Mouse (Mus musculus): ENCODE data around the gene Sez6l.

Gene Sez6l

GRCm38 (mm10) chr5:112432033-112432432, 145.0 kb downstream of the Sez6l start:
- ChIA-PET POLR2A (interaction anchor here in 1 of 4 experiments (1.2 kb wide), 1 partner anchor 178 kb away, joined by 3 read pairs; no protein-coding TSS in a partner anchor), CTCF (interaction anchor here in 1 of 4 experiments (1.0 kb wide), 1 partner anchor 214 kb away, joined by 3 read pairs; no protein-coding TSS in a partner anchor)

DNA sequence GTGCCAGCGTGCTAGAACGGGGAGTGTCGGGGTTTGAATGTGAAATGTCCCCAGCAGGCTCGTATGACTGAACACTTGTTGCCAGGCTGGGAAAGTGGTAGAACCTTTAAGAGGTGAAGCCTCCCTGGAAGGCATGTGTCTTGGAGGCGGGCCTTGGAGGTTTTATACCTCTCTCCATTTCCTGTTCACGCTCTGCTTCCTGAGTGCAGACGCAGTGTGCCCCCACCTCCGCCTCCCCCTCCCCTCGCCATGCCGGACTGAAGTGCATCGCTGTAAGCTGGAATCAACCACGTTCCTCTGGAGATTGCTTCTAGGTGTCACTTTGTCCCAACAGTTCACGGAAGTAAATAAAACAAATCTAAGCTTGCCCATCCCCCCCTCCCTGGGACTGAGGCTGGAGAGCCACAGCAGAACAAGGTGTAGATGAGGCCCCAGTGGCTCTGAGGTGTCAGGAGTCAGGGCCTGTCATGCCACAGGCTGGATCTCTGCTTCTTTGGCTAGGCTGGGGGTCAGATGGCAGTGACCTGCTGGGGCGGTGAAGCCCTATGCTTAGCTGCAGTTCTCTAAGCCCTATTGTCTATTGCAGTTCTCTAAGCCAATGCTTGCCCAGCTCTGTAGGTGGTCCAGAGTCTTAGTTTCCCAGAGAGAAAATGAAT, 145.7 kb downstream of the Sez6l start:
- ChIA-PET POLR2A (interaction anchor here in 1 of 4 experiments (0.6 to 1.2 kb wide), 2 partner anchors 179 to 246 kb away, joined by 3 read pairs; no protein-coding TSS in a partner anchor), CTCF (interaction anchor here in 2 of 4 experiments (0.6 to 1.0 kb wide), 4 partner anchors 36 to 648 kb away, joined by 3 read pairs; no protein-coding TSS in a partner anchor)

GRCm38 (mm10) chr5:112428944-112429343, 148.0 kb downstream of the Sez6l start:
- ChIA-PET CTCF (interaction anchor here in 3 of 4 experiments (1.3 to 1.7 kb wide), 3 partner anchors 23 to 188 kb away, joined by 4 to 7 read pairs (median 7); no protein-coding TSS in a partner anchor), POLR2A (interaction anchor here in 1 of 4 experiments (0.6 kb wide), 1 partner anchor 199 kb away, joined by 3 read pairs; no protein-coding TSS in a partner anchor)

DNA sequence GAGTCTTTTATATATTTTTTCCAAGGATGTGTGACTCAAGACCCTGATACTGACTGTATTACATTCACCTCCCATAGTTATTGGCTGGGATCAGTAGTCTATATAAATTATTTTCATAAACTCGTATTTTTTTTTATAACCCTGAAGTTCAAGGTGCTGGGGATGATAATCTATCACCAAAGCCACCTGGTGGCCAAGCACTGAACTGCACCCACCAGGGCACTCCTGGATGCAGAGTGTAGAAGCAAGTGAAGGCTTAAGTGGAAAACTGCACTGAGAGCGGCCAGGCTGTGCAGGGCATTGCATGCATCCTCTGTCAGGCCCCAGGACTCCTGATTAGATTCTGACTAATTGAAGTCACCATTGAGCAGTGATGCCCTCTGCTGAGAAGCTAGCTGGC, 149.7 kb downstream of the Sez6l start:
- ChIA-PET POLR2A (no interaction called here), CTCF (interaction anchor here (0.8 to 1.7 kb wide), 4 partner anchors 22 to 578 kb away, joined by 3 to 7 read pairs (median 4); partner anchors contain the start of gene Gm6588 (in 1 of the 4))

DNA sequence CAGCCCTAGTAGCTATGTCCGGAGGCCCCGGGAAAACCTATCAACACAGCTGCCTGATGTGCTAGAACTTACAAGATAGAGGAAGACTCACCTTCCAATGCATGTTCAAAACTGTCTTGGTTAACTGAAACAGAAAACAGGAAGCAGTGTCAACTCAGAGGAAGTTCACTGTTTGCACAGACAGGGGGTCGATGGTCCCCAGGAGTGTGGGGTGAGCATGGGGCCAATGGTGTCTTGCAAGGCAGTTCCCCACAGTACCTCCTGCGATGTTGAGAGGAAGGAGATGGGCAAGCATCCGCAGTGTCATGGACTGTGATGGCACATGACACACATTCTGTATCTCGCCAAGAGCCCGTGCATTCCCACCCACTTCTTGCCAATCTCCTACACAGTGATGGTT, 150.3 kb downstream of the Sez6l start:
- ChIA-PET POLR2A (interaction anchor here in 1 of 4 experiments (1.7 kb wide), 1 partner anchor 15 kb away, joined by 6 read pairs; no protein-coding TSS in a partner anchor), CTCF (interaction anchor here in 3 of 4 experiments (0.6 to 1.8 kb wide), 5 partner anchors 15 to 223 kb away, joined by 3 to 10 read pairs (median 3); no protein-coding TSS in a partner anchor)

DNA sequence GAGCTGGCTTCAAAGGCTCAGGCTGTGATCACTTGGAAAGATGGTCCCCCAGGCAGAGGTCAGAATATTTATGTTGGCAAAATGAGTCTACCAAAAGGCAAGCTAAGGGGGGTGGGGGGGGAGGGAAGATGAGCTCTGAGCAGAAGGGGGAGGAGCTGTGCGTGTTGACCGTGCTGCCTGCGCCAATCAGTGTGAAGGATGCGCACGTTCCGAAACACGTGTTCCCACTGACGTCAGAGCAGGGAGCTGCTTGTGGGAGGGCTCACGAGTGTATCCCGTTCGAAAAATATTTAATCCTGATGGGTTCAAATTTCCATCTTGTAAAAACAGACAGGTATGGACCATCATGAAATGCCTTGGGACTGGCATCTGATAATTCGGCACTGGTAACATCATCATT, 157.4 kb downstream of the Sez6l start:
- CTCF ChIA-PET, result interaction anchor here in 2 of 4 experiments (0.6 to 0.7 kb wide), 4 partner anchors 26 to 763 kb away, joined by 3 to 4 read pairs (median 3); no protein-coding TSS in a partner anchor

DNA sequence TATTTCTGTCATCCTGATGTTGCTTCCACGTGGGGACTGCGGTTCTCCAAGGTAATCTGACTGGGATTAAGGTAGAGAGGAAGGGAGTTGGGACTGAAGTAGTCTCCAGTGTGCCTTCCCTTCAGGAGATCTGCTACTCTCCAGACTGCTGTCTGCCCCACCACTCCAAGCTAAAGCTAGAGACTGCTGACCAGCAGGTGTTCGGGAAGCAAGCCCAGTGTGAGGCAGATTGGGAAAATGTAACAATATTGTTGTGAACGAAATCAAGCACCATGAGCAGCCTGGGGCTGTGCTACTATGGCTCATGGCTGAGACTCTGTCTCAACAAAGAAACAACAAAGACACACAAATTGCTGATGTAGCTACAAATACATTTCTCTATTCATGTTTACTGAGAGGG, 159.0 kb downstream of the Sez6l start:
- CTCF ChIA-PET, result interaction anchor here in 1 of 4 experiments (1.3 kb wide), 1 partner anchor 8 kb away, joined by 3 read pairs; no protein-coding TSS in a partner anchor
- POLR2A ChIA-PET, result no interaction called here

More for the DNA sequence above, 157.4 kb downstream of the Sez6l start:
- POLR2A ChIA-PET, result interaction anchor here in 2 of 4 experiments (0.7 to 1.0 kb wide), 3 partner anchors 10 to 276 kb away, joined by 3 to 4 read pairs (median 3); no protein-coding TSS in a partner anchor

GRCm38 (mm10) chr5:112416673-112417072, 160.3 kb downstream of the Sez6l start:
- CTCF ChIA-PET, result no interaction called here
- POLR2A ChIA-PET, result interaction anchor here in 1 of 4 experiments (0.7 kb wide), 1 partner anchor 14 kb away, joined by 4 read pairs; no protein-coding TSS in a partner anchor

DNA sequence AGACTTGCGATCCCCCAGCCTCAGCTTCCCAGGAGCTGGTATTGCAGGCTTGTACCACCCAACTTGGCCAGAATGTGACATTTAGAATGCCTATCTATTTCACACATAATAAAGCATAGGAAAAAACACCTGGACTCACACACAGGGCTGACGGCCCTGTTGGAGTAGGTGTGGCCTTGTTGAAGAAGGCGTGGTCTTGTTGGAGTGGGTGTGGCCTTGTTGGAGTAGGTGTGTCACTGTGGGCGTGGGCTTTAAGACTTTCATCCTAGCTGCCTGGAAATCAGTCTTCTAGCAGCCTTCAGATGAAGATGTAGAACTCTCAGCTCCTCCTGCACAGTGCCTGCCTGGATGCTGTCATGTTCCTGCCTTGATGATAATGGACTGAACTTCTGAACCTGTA, 164.2 kb downstream of the Sez6l start:
- POLR2A ChIA-PET, result interaction anchor here in 1 of 4 experiments (0.7 kb wide), 1 partner anchor 821 kb away, joined by 3 read pairs; no protein-coding TSS in a partner anchor
- CTCF ChIA-PET, result interaction anchor here in 1 of 4 experiments (1.3 to 1.4 kb wide), 2 partner anchors 11 to 199 kb away, joined by 3 read pairs; no protein-coding TSS in a partner anchor

- ChIA-PET POLR2A (interaction anchor here in 2 of 4 experiments (0.7 to 2.0 kb wide), 5 partner anchors 11 to 30 kb away, joined by 3 to 6 read pairs (median 4); no protein-coding TSS in a partner anchor), CTCF (interaction anchor here in 2 of 4 experiments (1.2 to 1.4 kb wide), 3 partner anchors 10 to 198 kb away, joined by 3 read pairs; no protein-coding TSS in a partner anchor)
Observed at GRCm38 (mm10) chr5:112411514-112412335, 165.3 kb downstream of the Sez6l start.

DNA sequence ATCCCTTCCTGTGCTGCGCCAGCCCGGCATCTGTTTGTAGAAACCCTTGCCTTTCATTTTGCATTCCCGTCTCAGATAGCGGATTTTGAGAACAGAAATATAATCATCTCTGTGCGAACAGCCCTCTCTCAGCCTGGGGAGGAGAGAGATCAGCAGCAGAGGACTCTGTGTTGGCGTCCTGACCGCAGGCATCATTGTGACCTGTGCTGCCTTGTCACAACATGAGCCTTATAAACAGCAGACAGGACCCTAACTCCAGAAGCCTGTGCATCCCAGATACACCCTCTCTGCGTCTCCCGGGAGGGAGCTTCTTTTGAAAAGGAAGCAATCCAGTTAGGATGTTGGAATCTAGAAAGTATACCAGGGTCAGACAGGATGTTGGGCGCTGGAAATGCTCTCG, 165.9 kb downstream of the Sez6l start:
- CTCF ChIA-PET, result interaction anchor here in 1 of 4 experiments (1.2 kb wide), 1 partner anchor 15 kb away, joined by 3 read pairs; no protein-coding TSS in a partner anchor

DNA sequence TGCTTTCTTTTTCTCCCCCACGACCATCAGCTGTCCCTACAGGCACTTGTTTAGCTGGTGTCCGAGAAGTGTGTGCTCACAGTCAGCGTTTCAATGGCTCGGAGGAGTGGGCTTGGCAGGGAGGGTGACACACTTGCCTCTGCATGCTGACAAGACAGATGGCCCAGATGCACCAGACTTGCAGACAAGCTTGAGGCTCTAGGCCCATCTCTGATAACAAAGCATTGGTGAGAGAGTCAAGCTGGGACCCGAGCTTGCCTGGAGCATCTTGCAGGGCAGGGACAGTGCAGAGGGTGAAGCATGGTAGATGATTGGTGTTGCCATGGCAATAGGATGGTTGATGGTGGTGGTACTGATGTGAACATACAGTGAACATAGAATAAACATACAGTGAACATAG, 167.7 kb downstream of the Sez6l start:
- ChIA-PET CTCF (no interaction called here), POLR2A (interaction anchor here in 1 of 4 experiments (1.5 kb wide), 1 partner anchor 10 kb away, joined by 4 read pairs; no protein-coding TSS in a partner anchor)

More for the DNA sequence above, 165.9 kb downstream of the Sez6l start:
- POLR2A ChIA-PET, result interaction anchor here in 2 of 4 experiments (1.1 to 2.0 kb wide), 4 partner anchors 10 to 30 kb away, joined by 3 to 6 read pairs (median 4); partner anchors contain the start of gene Asphd2 (in 1 of the 2)

DNA sequence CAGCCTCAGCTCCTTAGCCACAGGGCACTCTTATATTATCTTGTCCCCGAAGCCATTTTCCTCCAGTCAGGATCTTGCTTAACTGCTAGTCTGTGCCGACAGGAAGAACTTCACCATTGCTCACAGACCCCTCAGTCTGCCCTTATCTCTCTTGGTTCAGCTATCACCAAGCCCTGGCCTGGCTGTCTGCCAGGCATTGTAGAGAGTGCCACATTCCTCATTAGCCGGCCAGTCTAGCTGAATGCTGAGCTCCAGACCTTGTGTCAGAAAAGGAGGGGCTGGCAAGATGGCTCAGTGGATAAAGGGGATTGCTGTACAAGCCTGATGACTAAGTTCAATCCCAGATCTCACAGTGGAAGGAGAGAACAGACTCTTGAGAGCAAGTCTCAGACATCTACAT, 171.0 kb downstream of the Sez6l start:
- POLR2A ChIA-PET, result interaction anchor here in 2 of 4 experiments (0.6 to 1.2 kb wide), 2 partner anchors 12 to 466 kb away, joined by 3 read pairs; partner anchors contain the start of gene Asphd2 (in 1 of the 2)
- CTCF ChIA-PET, result interaction anchor here in 1 of 4 experiments (1.0 kb wide), 1 partner anchor 23 kb away, joined by 4 read pairs; no protein-coding TSS in a partner anchor

DNA sequence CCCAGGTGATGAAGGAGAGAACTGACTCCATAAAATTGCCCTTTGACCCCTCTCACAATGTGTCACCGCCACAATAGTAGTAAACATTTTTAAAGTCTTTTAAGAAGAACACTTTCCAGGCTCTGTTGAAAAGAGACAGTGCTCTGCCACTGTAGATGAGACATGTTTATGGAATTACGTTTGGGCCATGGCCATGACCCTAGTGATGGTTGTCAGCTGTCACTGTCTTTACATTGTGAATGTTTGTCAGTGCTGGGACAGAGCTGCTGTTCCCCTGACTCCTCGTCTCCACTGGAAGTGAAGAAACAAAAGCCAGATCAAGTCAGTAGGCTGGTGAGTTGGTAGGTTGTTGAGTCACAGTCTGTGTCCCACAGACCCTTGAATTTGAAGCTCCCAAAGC, 174.5 kb downstream of the Sez6l start:
- POLR2A ChIA-PET, result interaction anchor here in 2 of 4 experiments (0.6 to 2.4 kb wide), 4 partner anchors 9 to 28 kb away, joined by 3 to 6 read pairs (median 4); no protein-coding TSS in a partner anchor
- CTCF ChIA-PET, result interaction anchor here in 1 of 4 experiments (0.5 to 0.7 kb wide), 3 partner anchors 51 to 1129 kb away, joined by 3 to 9 read pairs (median 6); no protein-coding TSS in a partner anchor

DNA sequence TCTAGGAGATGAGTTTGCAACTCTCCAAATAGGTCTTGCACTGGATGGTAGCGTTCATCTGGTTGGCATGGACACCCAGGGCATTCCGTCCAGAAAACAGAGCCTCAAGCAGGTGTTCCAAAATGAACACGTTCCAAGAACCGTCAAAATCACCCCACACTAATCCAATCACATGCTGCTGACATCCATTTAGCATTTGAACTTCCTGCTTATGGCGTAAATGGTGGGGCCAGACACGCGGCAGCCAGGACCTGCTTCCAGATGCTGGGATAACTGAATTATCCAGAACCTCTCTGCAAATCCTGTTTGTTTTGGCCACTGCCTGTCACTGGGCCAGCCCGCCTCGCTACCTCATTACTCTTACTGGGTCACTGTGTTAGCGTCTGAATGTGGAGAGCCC, 177.7 kb downstream of the Sez6l start:
- CTCF ChIA-PET, result no interaction called here
- POLR2A ChIA-PET, result no interaction called here

- ChIA-PET CTCF (no interaction called here), POLR2A (interaction anchor here in 3 of 4 experiments (0.6 to 1.0 kb wide), 7 partner anchors 16 to 348 kb away, joined by 3 to 10 read pairs (median 6); partner anchors contain the start of gene Tpst2 (in 1 of the 3))
Observed at GRCm38 (mm10) chr5:112396066-112396465, 180.9 kb downstream of the Sez6l start.

GRCm38 (mm10) chr5:112394779-112395443, 182.1 kb downstream of the Sez6l start, which contains the start of gene Asphd2:
Gene Asphd2, minus strand, starts transcription at chr5:112394866.
- POLR2A ChIA-PET, result interaction anchor here in 3 of 4 experiments (0.7 to 2.1 kb wide), 6 partner anchors 11 to 119 kb away, joined by 3 to 10 read pairs (median 4); partner anchors contain the start of gene Tpst2 (in 1 of the 3)
- CTCF ChIA-PET, result no interaction called here
